Mouse (Mus musculus) hindbrain, embryonic 13.5 days (tissue): ENCODE measurements around the gene Wasf2. TPM values are rescaled to one million over a fixed set of nuclear protein-coding genes. Genes with fewer than 3 reads are reported as not detected.

ENCODE experiments used
- ATAC-seq: fragments of 200-750 bp; cut with Nextera tagmentation; 2 replicates; pipeline ENCODE4 v1.8.0; 2017; ENCODE audit warnings: moderate TSS enrichment; ENCODE audit not compliant: low FRiP score
- H3K27ac ChIP-seq: fragments of 300-500 bp; sonication (generic); 2 replicates; pipeline ENCODE4 v1.5.1; 2015; ENCODE audit warnings: inconsistent platforms, mild to moderate bottlenecking, moderate library complexity
- H3K27me3 ChIP-seq: fragments of 300-500 bp; sonication (generic); 2 replicates; pipeline ENCODE4 v1.6.1; 2015; ENCODE audit warnings: mild to moderate bottlenecking, inconsistent platforms
- H3K36me3 ChIP-seq: fragments of 300-500 bp; sonication (generic); 2 replicates; pipeline ENCODE4 v1.6.1; 2015; ENCODE audit warnings: mild to moderate bottlenecking, inconsistent platforms
- H3K4me1 ChIP-seq: fragments of 300-500 bp; sonication (generic); replicated peaks from 2 replicates; pipeline ENCODE4 v1.6.1; 2015; ENCODE audit warnings: inconsistent platforms
- H3K4me2 ChIP-seq: fragments of 300-500 bp; sonication (generic); 2 replicates; pipeline ENCODE4 v1.6.1; 2015; ENCODE audit warnings: inconsistent platforms, mild to moderate bottlenecking, moderate library complexity
- H3K4me3 ChIP-seq: fragments of 300-500 bp; sonication (generic); 2 replicates; pipeline ENCODE4 v1.5.1; 2015; ENCODE audit warnings: mild to moderate bottlenecking, inconsistent platforms
- H3K9ac ChIP-seq: fragments of 300-500 bp; sonication (generic); 2 replicates; pipeline ENCODE4 v1.6.1; 2015; ENCODE audit warnings: mild to moderate bottlenecking, inconsistent platforms
- H3K9me3 ChIP-seq: fragments of 300-500 bp; sonication (generic); 2 replicates; pipeline ENCODE4 v1.6.1; 2016; ENCODE audit warnings: inconsistent platforms
- WGBS: fragments of 180-500 bp; shearing (Covaris S2); methylation state at CpG from one replicate; pipeline ENCODE4 v1.1.7; 2015; 5-methylcytosine and 5-hydroxymethylcytosine counted together
- polyA plus RNA-seq: library from polyadenylated mRNA; unstranded; fragments of >200 nt; fragmentation: Nextera tagmentation; extraction: Ambion mirVana; gene quantifications from 2 replicates; pipeline ENCODE4 v1.2.1, GENCODE M21; 2015

Wasf2 gene
- polyA plus RNA-seq, 1 experiment from 2014 or later, result 35.4 TPM

- no peak for ATAC-seq
- no peak overlapping the region for H3K27ac ChIP-seq
- H3K4me2 ChIP-seq, result no peak overlapping the region
- H3K36me3 ChIP-seq, result no peaks in the 10 kb centered on the region
- H3K9me3 ChIP-seq, result no peaks in the 10 kb centered on the region
- WGBS, result 84% methylated on average over 3 of the region's 3 CpGs
- no peak overlapping the region for H3K4me3 ChIP-seq
- H3K4me1 ChIP-seq, result peaks cover 14% of the 10 kb centered on the region
- H3K27me3 ChIP-seq, result no peaks in the 10 kb centered on the region
- no peak overlapping the region for H3K9ac ChIP-seq
These were observed 39.8 kb downstream of the Wasf2 start for GRCm38 (mm10) chr4:133170056-133170524.

- ATAC-seq, result no peak
- H3K9me3 ChIP-seq, result no peaks in the 10 kb centered on the region
- H3K9ac ChIP-seq, result no peak overlapping the region
- H3K4me2 ChIP-seq, result no peak overlapping the region
- H3K36me3 ChIP-seq, result no peaks in the 10 kb centered on the region
- no peaks in the 10 kb centered on the region for H3K27me3 ChIP-seq
- H3K27ac ChIP-seq, result no peak overlapping the region
- no peak overlapping the region for H3K4me3 ChIP-seq
- peaks cover 19% of the 10 kb centered on the region for H3K4me1 ChIP-seq
These were observed 40.3 kb downstream of the Wasf2 start for GRCm38 (mm10) chr4:133170616-133171015.

- H3K9me3 ChIP-seq, result no peaks in the 10 kb centered on the region
- no peak overlapping the region for H3K4me2 ChIP-seq
- H3K27ac ChIP-seq, result no peak overlapping the region
- H3K9ac ChIP-seq, result no peak overlapping the region
- H3K36me3 ChIP-seq, result peaks cover under 1% of the 10 kb centered on the region; the same call in 1 of the 2 replicates
- 90% methylated on average over 4 of the region's 4 CpGs for WGBS
- no peak overlapping the region for H3K4me3 ChIP-seq
- H3K27me3 ChIP-seq, result no peaks in the 10 kb centered on the region
- peaks cover 37% of the 10 kb centered on the region for H3K4me1 ChIP-seq
- no peak for ATAC-seq
These were observed 42.1 kb downstream of the Wasf2 start for GRCm38 (mm10) chr4:133172451-133172850.

- H3K9me3 ChIP-seq, result no peaks in the 10 kb centered on the region
- H3K27ac ChIP-seq, result no peak overlapping the region
- no peak overlapping the region for H3K9ac ChIP-seq
- ATAC-seq, result no peak
- WGBS, result 77% methylated on average over 4 of the region's 4 CpGs
- H3K27me3 ChIP-seq, result no peaks in the 10 kb centered on the region
- H3K4me3 ChIP-seq, result no peak overlapping the region
- H3K36me3 ChIP-seq, result peaks cover 4% of the 10 kb centered on the region
- no peak overlapping the region for H3K4me2 ChIP-seq
- H3K4me1 ChIP-seq, result peaks cover 42% of the 10 kb centered on the region
These were observed 44.1 kb downstream of the Wasf2 start for GRCm38 (mm10) chr4:133174361-133174760.

GRCm38 (mm10) chr4:133175274-133175673 lies 45.0 kb downstream of the Wasf2 start:
- H3K27me3 ChIP-seq, result no peaks in the 10 kb centered on the region
- no peaks in the 10 kb centered on the region for H3K9me3 ChIP-seq
- no peak overlapping the region for H3K9ac ChIP-seq
- H3K36me3 ChIP-seq, result peaks cover 7% of the 10 kb centered on the region
- no peak for ATAC-seq
- H3K4me3 ChIP-seq, result no peak overlapping the region
- 85% methylated on average over 7 of the region's 7 CpGs for WGBS
- H3K4me1 ChIP-seq, result peaks cover 42% of the 10 kb centered on the region
- H3K27ac ChIP-seq, result 0 out of 2 replicates have a peak overlapping the region, but pooled peaks have one; percentile 85
- H3K4me2 ChIP-seq, result no peak overlapping the region

DNA sequence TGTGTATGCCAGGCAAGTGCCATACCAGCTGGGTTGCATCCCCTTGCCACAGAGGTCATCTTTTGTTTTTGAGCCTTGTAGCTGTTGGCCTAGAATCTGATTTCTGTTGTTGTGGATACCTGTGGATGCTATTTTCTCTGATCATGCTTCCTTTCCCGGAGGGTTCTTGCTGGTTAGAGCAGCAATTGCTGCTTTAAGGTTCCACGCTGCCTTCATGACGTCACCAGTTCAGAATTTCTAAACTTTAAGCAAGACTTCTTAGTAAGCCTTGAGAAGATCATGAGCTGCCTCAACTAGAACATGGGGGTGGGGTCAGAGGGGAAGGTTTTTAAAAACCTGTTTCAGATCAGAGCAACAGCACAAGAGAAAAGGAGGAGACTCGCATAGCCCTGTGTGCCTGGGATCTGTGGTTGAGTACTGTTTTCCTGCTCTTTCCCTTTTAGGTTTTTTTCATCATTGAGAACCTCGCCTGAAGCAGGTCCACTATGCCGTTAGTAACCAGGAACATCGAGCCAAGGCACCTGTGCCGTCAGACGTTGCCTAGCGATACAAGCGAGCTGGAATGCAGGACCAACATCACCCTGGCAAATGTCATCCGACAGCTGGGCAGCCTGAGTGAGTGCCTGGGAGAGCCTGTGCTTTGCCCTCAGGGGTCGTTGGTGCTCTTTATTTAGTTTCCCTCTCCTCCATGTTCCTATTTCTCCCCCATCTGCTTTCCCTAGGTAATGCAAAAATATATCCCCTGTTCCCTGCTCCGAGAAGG lies 45.9 kb downstream of the Wasf2 start:
- 50% methylated on average over 14 of the region's 14 CpGs for WGBS

DNA sequence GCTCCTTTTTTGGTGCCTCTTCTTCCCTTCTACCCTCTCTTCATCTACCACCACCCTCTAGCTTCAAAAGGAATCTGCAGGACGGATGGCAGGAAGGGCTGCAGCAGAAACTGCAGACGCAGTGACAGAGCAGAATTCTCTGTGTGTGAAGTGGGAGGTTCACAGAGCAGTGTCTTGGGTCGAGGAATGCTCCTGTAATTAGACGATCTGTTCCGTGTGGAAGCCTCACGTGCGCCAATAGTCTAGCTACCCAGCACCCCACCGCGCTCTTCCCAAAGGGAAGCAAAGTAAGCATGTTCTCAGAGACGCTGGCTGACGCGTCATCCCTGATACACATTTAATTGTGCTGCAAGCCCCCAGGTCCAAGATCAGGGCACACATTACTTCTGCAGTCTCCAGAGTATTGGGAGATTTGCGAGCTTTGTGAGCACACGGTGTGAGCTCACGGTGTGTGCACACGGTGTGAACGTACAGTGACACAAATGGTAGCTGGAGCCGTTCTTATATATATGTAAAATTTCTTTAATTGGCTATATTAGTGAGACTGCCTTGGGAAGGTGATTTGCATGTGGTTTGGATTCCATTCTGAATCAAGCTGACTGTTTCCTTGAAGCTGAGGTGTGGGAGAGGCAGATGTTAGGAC lies 46.6 kb downstream of the Wasf2 start:
- Histone ChIP-seq H3K36me3 (peaks cover 7% of the 10 kb centered on the region), H3K4me2 (peak overlapping the region; percentile 34), H3K9me3 (no peaks in the 10 kb centered on the region), H3K27me3 (no peaks in the 10 kb centered on the region), H3K27ac (peak overlapping the region; percentile 85), H3K9ac (peak overlapping the region; percentile 59), H3K4me1 (peaks cover 34% of the 10 kb centered on the region), H3K4me3 (no peak overlapping the region)
- ATAC-seq, result peak; percentile 52
- WGBS, result 55% methylated on average over 18 of the region's 18 CpGs

More for the DNA sequence above, 45.9 kb downstream of the Wasf2 start:
- Histone ChIP-seq H3K9ac (peak overlapping the region; percentile 59), H3K36me3 (peaks cover 7% of the 10 kb centered on the region), H3K27ac (peak overlapping the region; percentile 85), H3K27me3 (no peaks in the 10 kb centered on the region), H3K4me1 (peaks cover 34% of the 10 kb centered on the region), H3K4me3 (no peak overlapping the region), H3K9me3 (no peaks in the 10 kb centered on the region), H3K4me2 (peak overlapping the region; percentile 34)
- ATAC-seq, result no peak

DNA sequence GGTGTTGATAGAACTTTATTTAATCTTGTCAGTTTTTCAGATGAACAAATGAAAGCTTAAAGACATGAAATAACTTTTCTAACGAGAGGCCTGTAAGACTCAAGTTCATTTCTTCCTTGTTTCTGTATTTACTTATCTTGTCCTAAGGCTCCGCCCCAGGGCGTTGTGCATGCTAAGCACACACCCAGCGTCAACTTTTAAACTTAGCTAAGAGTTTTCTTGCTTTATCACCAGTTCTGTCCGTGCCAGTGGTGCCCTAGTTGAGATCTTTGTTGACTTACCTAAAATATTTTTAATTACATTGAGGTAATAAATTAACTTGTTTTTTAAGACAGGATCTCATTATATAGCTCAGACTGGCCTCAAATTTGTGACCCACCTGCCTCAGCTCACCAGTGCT lies 48.0 kb downstream of the Wasf2 start:
- H3K9ac ChIP-seq, result no peak overlapping the region
- WGBS, result 90% methylated on average over 5 of the region's 5 CpGs
- peaks cover 30% of the 10 kb centered on the region for H3K4me1 ChIP-seq
- H3K27me3 ChIP-seq, result no peaks in the 10 kb centered on the region
- no peak overlapping the region for H3K27ac ChIP-seq
- H3K4me3 ChIP-seq, result no peak overlapping the region
- peaks cover 7% of the 10 kb centered on the region for H3K36me3 ChIP-seq
- no peak overlapping the region for H3K4me2 ChIP-seq
- H3K9me3 ChIP-seq, result no peaks in the 10 kb centered on the region
- no peak for ATAC-seq

- Histone ChIP-seq H3K27me3 (no peaks in the 10 kb centered on the region), H3K27ac (no peak overlapping the region), H3K4me3 (no peak overlapping the region), H3K9me3 (no peaks in the 10 kb centered on the region), H3K36me3 (peaks cover 7% of the 10 kb centered on the region), H3K4me2 (no peak overlapping the region), H3K9ac (no peak overlapping the region), H3K4me1 (peaks cover 31% of the 10 kb centered on the region)
- WGBS, result 93% methylated on average over 7 of the region's 7 CpGs
- no peak for ATAC-seq
These were observed 49.0 kb downstream of the Wasf2 start for GRCm38 (mm10) chr4:133179258-133179657.

DNA sequence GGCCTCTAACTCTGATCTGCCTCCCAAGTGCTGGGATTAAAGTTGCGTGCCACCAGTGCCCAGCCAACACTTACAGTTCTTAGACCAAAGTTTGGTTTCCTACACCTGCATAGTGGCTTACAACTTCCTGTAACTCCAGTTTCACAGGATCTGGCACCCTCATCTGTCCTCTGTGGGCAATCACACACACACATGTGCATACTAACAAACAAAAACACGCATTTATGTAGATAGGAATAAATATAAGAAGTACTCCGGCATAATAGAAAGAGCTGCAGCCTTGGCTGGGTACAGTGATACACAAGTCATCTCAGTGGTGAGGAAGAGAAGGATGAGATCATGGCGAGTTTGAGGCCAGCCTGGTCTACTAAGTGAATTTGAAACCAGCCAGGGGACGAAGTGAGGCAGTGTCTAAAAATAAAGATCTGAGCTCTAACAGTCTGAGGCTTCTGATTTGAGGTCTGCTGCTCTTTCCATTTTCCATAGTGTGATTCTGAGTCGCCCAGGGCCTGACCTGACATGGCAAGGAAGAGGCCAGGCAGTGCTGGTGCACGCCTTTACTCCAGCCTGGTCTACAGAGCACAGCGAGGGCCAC lies 52.2 kb downstream of the Wasf2 start:
- H3K9ac ChIP-seq, result no peak overlapping the region
- 96% methylated on average over 8 of the region's 8 CpGs for WGBS
- H3K4me3 ChIP-seq, result no peak overlapping the region
- H3K36me3 ChIP-seq, result peaks cover 9% of the 10 kb centered on the region
- ATAC-seq, result no peak
- no peaks in the 10 kb centered on the region for H3K27me3 ChIP-seq
- H3K4me1 ChIP-seq, result peaks cover 20% of the 10 kb centered on the region
- H3K27ac ChIP-seq, result no peak overlapping the region
- no peak overlapping the region for H3K4me2 ChIP-seq
- no peaks in the 10 kb centered on the region for H3K9me3 ChIP-seq

DNA sequence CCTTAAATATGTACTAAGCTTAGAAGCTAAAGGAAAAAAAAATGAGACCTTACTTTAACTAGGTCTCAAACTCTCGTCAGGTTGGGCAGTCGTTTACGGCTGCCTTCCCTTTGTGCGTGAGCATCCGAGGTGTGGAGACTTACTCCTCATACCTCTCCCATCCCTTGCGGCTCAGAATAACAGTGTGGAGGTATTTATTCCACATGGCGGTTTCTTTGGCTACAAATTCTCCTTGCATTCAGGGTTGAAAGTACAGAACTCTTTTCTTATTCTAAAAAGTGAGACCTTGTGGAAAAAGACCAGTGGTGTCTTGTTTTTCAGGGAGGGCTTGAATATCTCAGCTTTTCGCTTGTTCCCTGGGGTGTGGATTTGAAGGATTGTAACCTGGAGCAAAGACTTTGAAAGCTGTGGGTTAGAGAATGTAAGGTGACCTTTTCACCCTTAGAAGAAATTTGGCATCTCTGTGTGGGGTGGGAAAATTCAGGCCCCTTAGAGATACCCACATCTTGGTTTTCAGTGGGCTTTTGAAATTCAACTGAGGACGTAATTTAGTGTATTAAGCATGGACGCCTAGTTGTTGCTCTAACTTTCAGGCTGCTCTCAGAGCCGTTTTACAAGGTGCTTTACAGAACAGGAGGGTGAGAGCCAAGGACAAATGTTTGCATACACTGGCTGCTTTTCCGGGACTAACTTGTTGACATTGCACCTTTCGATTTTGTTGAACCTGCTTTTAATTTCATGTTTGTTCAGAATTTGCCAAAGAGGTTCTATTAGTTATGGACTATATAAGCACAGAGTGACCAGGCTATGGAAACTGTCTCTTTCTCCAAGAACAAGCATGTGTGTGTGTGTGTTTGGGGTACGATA lies 54.0 kb downstream of the Wasf2 start:
- 58% methylated on average over 14 of the region's 14 CpGs for WGBS

More for the DNA sequence above, 54.0 kb downstream of the Wasf2 start:
- no peaks in the 10 kb centered on the region for H3K27me3 ChIP-seq
- H3K9ac ChIP-seq, result no peak overlapping the region
- H3K4me3 ChIP-seq, result no peak overlapping the region
- no peaks in the 10 kb centered on the region for H3K9me3 ChIP-seq
- H3K4me2 ChIP-seq, result no peak overlapping the region
- peaks cover 16% of the 10 kb centered on the region for H3K4me1 ChIP-seq
- ATAC-seq, result no peak
- H3K27ac ChIP-seq, result peak overlapping the region; percentile 71
- H3K36me3 ChIP-seq, result peaks cover 20% of the 10 kb centered on the region
